11 mouse cellular contexts compared by ENCODE assay signal in the genomic region with DNA sequence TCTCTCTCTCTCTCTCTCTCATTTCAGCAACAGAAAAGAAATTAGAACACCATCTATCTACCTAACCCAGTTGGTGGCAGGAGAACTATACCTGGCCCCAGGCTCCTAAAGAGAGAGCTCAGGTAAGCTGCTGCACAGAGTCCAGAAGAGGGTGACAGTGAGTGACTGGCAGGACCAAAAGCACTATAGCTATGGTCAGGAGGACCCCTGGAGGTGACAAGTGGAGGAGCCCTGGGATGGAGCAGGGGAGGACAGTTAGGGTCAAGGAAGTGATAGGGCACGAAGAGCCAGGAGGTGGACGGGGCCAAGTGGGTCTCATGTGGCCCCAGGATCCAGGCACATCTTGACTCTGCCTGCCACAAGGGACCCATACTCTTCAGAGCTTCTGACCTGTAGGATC.
A peak's percentile ranks its signal among the peaks of the same experiment; 100 is the strongest.
DNase-seq lines count a peak whose midpoint lies in the region; ATAC-seq and TF ChIP-seq lines count a peak whose summit lies in the region.
"Had no signal": no experiment of that assay in that cellular context is flagged by ENCODE, and none has a peak within 500 bp of the region (broad histone marks: within the 10 kb centered on the region; RNA-seq: fewer than 3 reads in every experiment).

No protein-coding gene starts in this region.

- no peaks in the 10 kb centered on the region for H3K4me1 ChIP-seq in forebrain, postnatal 0 days (ENCODE audit: insufficient read depth)
- peaks cover 5% of the 10 kb centered on the region; the same call in 1 of the 2 replicates for H3K4me1 ChIP-seq in forebrain, embryonic 16.5 days (replicated peaks; ENCODE audit: control insufficient read depth, insufficient read depth, low read length)
- peaks cover 12% of the 10 kb centered on the region for H3K4me1 ChIP-seq in forebrain, embryonic 10.5 days

- no peaks in the 10 kb centered on the region for H3K9me3 ChIP-seq in forebrain, postnatal 0 days (ENCODE audit: low read length)
- no peaks in the 10 kb centered on the region for H3K9me3 ChIP-seq in forebrain, embryonic 16.5 days (ENCODE audit: control insufficient read depth, low read length)
- H3K9me3 ChIP-seq in forebrain, embryonic 10.5 days: peaks cover 5% of the 10 kb centered on the region; the same call in 1 of the 2 replicates
- H3K9me3 ChIP-seq: hindbrain, embryonic 15.5 days had no signal

- H3K27me3 ChIP-seq in forebrain, postnatal 0 days (ENCODE audit: insufficient read depth, low read length): no peaks in the 10 kb centered on the region
- no peaks in the 10 kb centered on the region for H3K27me3 ChIP-seq in forebrain, embryonic 16.5 days (replicated peaks; ENCODE audit: control insufficient read depth, insufficient read depth, low read length)
- H3K27me3 ChIP-seq in forebrain, embryonic 10.5 days (ENCODE audit: poor library complexity, severe bottlenecking): no peaks in the 10 kb centered on the region
- H3K27me3 ChIP-seq: hindbrain, embryonic 15.5 days had no signal

- H3K4me2 ChIP-seq in forebrain, postnatal 0 days (ENCODE audit: low read depth): no peak overlapping the region
- no peak overlapping the region for H3K4me2 ChIP-seq in forebrain, embryonic 16.5 days (ENCODE audit: low read length)
- H3K4me2 ChIP-seq: hindbrain, embryonic 15.5 days had no signal

- intact Hi-C loops in left cerebral cortex, adult 2 months (cut with DNase I): no loop called here
- intact Hi-C loops in left cerebral cortex, postnatal 10 days (cut with DNase I): no loop called here

- DNase-seq in forebrain, postnatal 0 days: no peak
- DNase-seq in left cerebral cortex, adult 2 months (ENCODE audit: extremely low spot score in 1 of 2, low spot score in 2 of 2): no peak
- DNase-seq in left cerebral cortex, postnatal 10 days (ENCODE audit: extremely low spot score in 1 of 2, low spot score in 2 of 2): no peak
- peak; percentile 18 to 50 for DNase-seq in kidney, postnatal 25 days
- peak; percentile 54 to 70 for DNase-seq in spleen, postnatal 4 days (ENCODE audit: low spot score in 2 of 2)
- no peak for DNase-seq in forebrain, embryonic 10.5 days (ENCODE audit: extremely low spot score, low spot score)
- DNase-seq: right cerebral cortex, adult 18-20 months had no signal

- no peak overlapping the region for H3K9ac ChIP-seq in forebrain, postnatal 0 days
- H3K9ac ChIP-seq in forebrain, embryonic 16.5 days (replicated peaks; ENCODE audit: low read depth, low read length): no peak overlapping the region
- H3K9ac ChIP-seq: hindbrain, embryonic 15.5 days had no signal

- 87% methylated on average over 2 of the region's 2 CpGs for WGBS in forebrain, postnatal 0 days
- 70% methylated on average over 2 of the region's 2 CpGs for WGBS in forebrain, embryonic 16.5 days
- 77% methylated on average over 2 of the region's 2 CpGs for WGBS in forebrain, embryonic 10.5 days

- peak; percentile 26; the same call in 1 of the 2 replicates for TF ChIP-seq CTCF in forebrain, postnatal 0 days (IDR thresholded peaks at IDR 0.05; ENCODE audit: low read depth)
- TF ChIP-seq CTCF in left cerebral cortex, adult 2 months (IDR thresholded peaks at IDR 0.05): peak; percentile 27

- ATAC-seq in forebrain, postnatal 0 days: no peak
- ATAC-seq in forebrain, embryonic 16.5 days: no peak
- ATAC-seq in activated CD4-positive, CD25-positive, alpha-beta regulatory T cell, adult 4 months: no peak

- H3K36me3 ChIP-seq in forebrain, postnatal 0 days (ENCODE audit: insufficient read depth): no peaks in the 10 kb centered on the region
- no peaks in the 10 kb centered on the region for H3K36me3 ChIP-seq in forebrain, embryonic 16.5 days (ENCODE audit: control insufficient read depth, insufficient read depth)
- no peaks in the 10 kb centered on the region for H3K36me3 ChIP-seq in forebrain, embryonic 10.5 days (replicated peaks)
- H3K36me3 ChIP-seq: hindbrain, embryonic 15.5 days had no signal

- no peak overlapping the region for H3K4me3 ChIP-seq in forebrain, postnatal 0 days (ENCODE audit: low read depth, low read length)
- no peak overlapping the region for H3K4me3 ChIP-seq in forebrain, embryonic 16.5 days (replicated peaks; ENCODE audit: low read length)
- H3K4me3 ChIP-seq in left cerebral cortex, adult 2 months: no peak overlapping the region
- no peak overlapping the region for H3K4me3 ChIP-seq in forebrain, embryonic 10.5 days
- H3K4me3 ChIP-seq: hindbrain, embryonic 15.5 days had no signal

- no peak overlapping the region for H3K27ac ChIP-seq in forebrain, postnatal 0 days (ENCODE audit: low read depth, low read length)
- no peak overlapping the region for H3K27ac ChIP-seq in forebrain, embryonic 16.5 days (ENCODE audit: low read length)
- H3K27ac ChIP-seq in left cerebral cortex, adult 2 months: no peak overlapping the region
- no peak overlapping the region for H3K27ac ChIP-seq in forebrain, embryonic 10.5 days
- H3K27ac ChIP-seq: hindbrain, embryonic 15.5 days; macrophage had no signal

Comparison
In these comparisons a context has a peak if more than half of its experiments do, and no peak if none do; other contexts are left out.
1. DNase-seq: peak in kidney, postnatal 25 days (2 of 2) and spleen, postnatal 4 days (2 of 2); none in forebrain, postnatal 0 days (single experiment), left cerebral cortex, adult 2 months (0 of 2), left cerebral cortex, postnatal 10 days (0 of 2) and forebrain, embryonic 10.5 days (single experiment).